Mouse (Mus musculus): ENCODE data around the gene Clec2e.
"Not testable (repeated sequence)": the region's sequence is repeated elsewhere in the genome, so short reads cannot be mapped to it uniquely, and the experiment has no call there.

DNA sequence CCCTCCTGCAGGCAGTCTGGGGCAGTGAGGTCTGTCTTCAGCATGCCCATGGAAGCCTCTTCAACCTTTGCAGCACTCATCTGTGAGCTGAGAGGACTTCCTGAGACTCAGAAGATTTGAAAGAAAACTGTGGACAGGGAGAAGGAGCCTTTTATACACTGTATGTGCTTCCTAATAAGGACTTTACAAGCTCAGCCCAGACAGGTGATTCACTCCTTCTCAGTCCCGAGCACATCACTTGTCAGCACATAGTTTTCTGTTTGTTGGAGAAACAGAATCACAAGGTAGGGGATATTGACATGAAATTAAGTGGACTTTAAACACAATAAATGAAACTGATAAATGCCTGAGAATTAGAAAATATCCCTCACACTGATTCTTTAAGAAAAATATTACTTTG, at the start of gene Clec2e:
- not testable (repeated sequence) for TF ChIP-seq CTCF (IDR thresholded peaks at IDR 0.05; ENCODE audit: borderline replicate concordance, extremely low read depth, insufficient read depth, insufficient read length); POLR2A (IDR thresholded peaks at IDR 0.05; ENCODE audit: borderline replicate concordance, extremely low read depth, insufficient read depth, insufficient read length, poor library complexity, severe bottlenecking)

All from brain, embryonic 14.5 days (tissue).